10 mouse cellular contexts compared by ENCODE assay signal in genomic region chr10:10689668-10690223, GRCm38 (mm10). TPM values are rescaled to one million over a fixed set of nuclear protein-coding genes. Genes with fewer than 3 reads are reported as not detected.
DNase-seq lines count a peak whose midpoint lies in the region; ATAC-seq lines count a peak whose summit lies in the region.
"Had no signal": no experiment of that assay in that cellular context is flagged by ENCODE, and none has a peak within 500 bp of the region (broad histone marks: within the 10 kb centered on the region; RNA-seq: fewer than 3 reads in every experiment).

No protein-coding gene starts in this region.

- no peaks in the 10 kb centered on the region for H3K4me1 ChIP-seq in hindbrain, embryonic 11.5 days (replicated peaks; ENCODE audit: control insufficient read depth, insufficient read depth, low read length)

- ATAC-seq in hindbrain, embryonic 11.5 days (ENCODE audit: low FRiP score) = peak; percentile 47
- ATAC-seq in megakaryocyte progenitor cell, adult 5-6 weeks (replicated peaks; ENCODE audit: poor library complexity) = peak; percentile 38

- no peak overlapping the region for H3K27ac ChIP-seq in hindbrain, embryonic 11.5 days (ENCODE audit: low read depth, low read length)

- H3K36me3 ChIP-seq in hindbrain, embryonic 11.5 days (ENCODE audit: control insufficient read depth, insufficient read depth, low read length) = no peaks in the 10 kb centered on the region

- DNase-seq in embryo, embryonic 10.5 days (ENCODE audit: low spot score) = peak; percentile 2
- DNase-seq in embryo, embryonic 11 days = no peak
- DNase-seq in ZHBTc4 (ENCODE audit: low read depth, low spot score) = peak; percentile 5
- DNase-seq in hindbrain, embryonic 11.5 days (ENCODE audit: low spot score) = no peak
- no peak for DNase-seq in urinary bladder, postnatal 4 days (ENCODE audit: low spot score in 2 of 2)
- no peak for DNase-seq in layer of hippocampus, adult 11-12 months (ENCODE audit: low spot score)
- no peak for DNase-seq in retina, postnatal 1 day

- WGBS in hindbrain, embryonic 11.5 days = 19% methylated on average over 11 of the region's 11 CpGs

- no peaks in the 10 kb centered on the region for H3K27me3 ChIP-seq in hindbrain, embryonic 11.5 days (ENCODE audit: control insufficient read depth, insufficient read depth, low read length)

- H3K4me2 ChIP-seq in hindbrain, embryonic 11.5 days (replicated peaks; ENCODE audit: low read depth, low read length) = peak overlapping the region; percentile 94

- no peaks in the 10 kb centered on the region for H3K9me3 ChIP-seq in hindbrain, embryonic 11.5 days (ENCODE audit: control insufficient read depth, low read length)

- peak overlapping the region; percentile 38 for H3K4me3 ChIP-seq in hindbrain, embryonic 11.5 days (ENCODE audit: low read depth, low read length)

- peak overlapping the region; percentile 52 for H3K9ac ChIP-seq in hindbrain, embryonic 11.5 days (ENCODE audit: low read depth, low read length)

RNA-seq across cellular contexts. Expression of gene Gm10944, which starts 8.6 kb away (rescaled TPM):
- not detected in 2 replicates for polyA plus RNA-seq in hindbrain, embryonic 11.5 days (2014; fragmentation: Nextera tagmentation; extraction: Ambion mirVana)
- not detected in 2 replicates for total RNA-seq in megakaryocyte progenitor cell, adult 5-6 weeks (2015)
- not detected in 2 replicates for total RNA-seq in megakaryocyte progenitor cell, adult 5-6 weeks (2017)
- polyA plus RNA-seq: liver, embryonic 16.5 days; small intestine, adult 2 months had no signal

Comparison
In these comparisons a context has a peak if more than half of its experiments do, and no peak if none do; other contexts are left out.
1. DNase-seq: peak in embryo, embryonic 10.5 days (single experiment) and ZHBTc4 (single experiment); none in embryo, embryonic 11 days (single experiment), hindbrain, embryonic 11.5 days (single experiment), urinary bladder, postnatal 4 days (0 of 2), layer of hippocampus, adult 11-12 months (single experiment) and retina, postnatal 1 day (single experiment).